Mouse (Mus musculus) spleen, adult 2 months (tissue): ENCODE data around the gene Pnlip.

Experiments
- CTCF ChIP-seq: fragments of 200-500 bp; IDR thresholded peaks from 2 replicates; pipeline ENCODE4 v1.5.1; 2011; ENCODE audit warnings: mild to moderate bottlenecking, inconsistent platforms; ENCODE audit not compliant: insufficient read depth, insufficient read length, insufficient replicate concordance; ENCODE audit errors: extremely low read depth
- POLR2A ChIP-seq: fragments of 200-500 bp; IDR thresholded peaks from 2 replicates; pipeline ENCODE4 v1.6.1; 2011; ENCODE audit warnings: low read depth, low read length, inconsistent platforms

- no peak for TF ChIP-seq CTCF
- no peak for TF ChIP-seq POLR2A
Measured at GRCm38 (mm10) chr19:58620661-58621060, 31.6 kb upstream of the Pnlip start.
